Mouse (Mus musculus) liver, embryonic 14.5 days (tissue): ENCODE measurements around the gene Uqcr11. TPM values are rescaled to one million over a fixed set of nuclear protein-coding genes. Genes with fewer than 3 reads are reported as not detected.

ENCODE experiments used
- ATAC-seq: fragments of 200-750 bp; cut with Nextera tagmentation; 2 replicates; pipeline ENCODE4 v1.8.0; 2017; ENCODE audit warnings: moderate number of reproducible peaks, mild to moderate bottlenecking, moderate library complexity; ENCODE audit not compliant: insufficient read depth
- DNase-seq, 3 experiments: peaks; one replicate each; pipeline ENCODE4 v3.0.0-alpha.2; 2012 to 2013; ENCODE audit warnings: low read depth in 3 of 3, low spot score in 3 of 3
- H3K27ac ChIP-seq: fragments of 300-500 bp; sonication (generic); 2 replicates; pipeline ENCODE4 v1.5.1; 2014; ENCODE audit warnings: moderate library complexity, mild to moderate bottlenecking, control low read depth, inconsistent platforms
- H3K27me3 ChIP-seq: fragments of 300-500 bp; sonication (generic); 2 replicates; pipeline ENCODE4 v1.6.1; 2014; ENCODE audit warnings: mild to moderate bottlenecking, low read length, moderate library complexity; ENCODE audit not compliant: control insufficient read depth, insufficient read depth
- H3K36me3 ChIP-seq: fragments of 300-500 bp; sonication (generic); replicated peaks from 2 replicates; pipeline ENCODE4 v1.6.1; 2014; ENCODE audit warnings: low read depth; ENCODE audit not compliant: control insufficient read depth, insufficient read depth
- H3K4me1 ChIP-seq, 2 experiments: fragments of 200-500 bp in 1 of 2; fragments of 300-500 bp in 1 of 2; sonication (generic) in 1 of 2; replicated peaks; 2 replicates each; pipeline ENCODE4 v1.6.1; 2012 to 2014; ENCODE audit warnings: antibody characterized with exemption in 1 of 2, inconsistent platforms in 1 of 2, low read length in 1 of 2; ENCODE audit not compliant: control insufficient read depth in 2 of 2, insufficient read depth in 2 of 2
- H3K4me2 ChIP-seq: fragments of 300-500 bp; sonication (generic); 2 replicates; pipeline ENCODE4 v1.6.1; 2014; ENCODE audit warnings: low read depth, mild to moderate bottlenecking, control low read depth, moderate library complexity
- H3K4me3 ChIP-seq, 2 experiments: fragments of 200-500 bp in 1 of 2; fragments of 300-500 bp in 1 of 2; sonication (generic) in 1 of 2; 2 replicates each; pipeline ENCODE4 v1.5.1; 2012 to 2014; ENCODE audit warnings: low read depth in 2 of 2, low read length in 2 of 2, mild to moderate bottlenecking in 2 of 2, control low read depth in 1 of 2, inconsistent platforms in 1 of 2, moderate library complexity in 1 of 2; ENCODE audit not compliant: insufficient read depth in 1 of 2
- H3K9ac ChIP-seq: fragments of 300-500 bp; sonication (generic); replicated peaks from 2 replicates; pipeline ENCODE4 v1.6.1; 2014; ENCODE audit warnings: mild to moderate bottlenecking, control low read depth, moderate library complexity
- H3K9me3 ChIP-seq: fragments of 300-500 bp; sonication (generic); 2 replicates; pipeline ENCODE4 v1.6.1; 2016; ENCODE audit warnings: low read length, mixed read lengths; ENCODE audit not compliant: control insufficient read depth
- CTCF ChIP-seq: IDR thresholded peaks from 2 replicates; pipeline ENCODE4 v1.5.1; 2016; ENCODE audit warnings: antibody characterized with exemption, low read depth, control low read depth
- EP300 ChIP-seq: IDR thresholded peaks from 2 replicates; pipeline ENCODE4 v1.6.1; 2016; ENCODE audit warnings: antibody characterized with exemption, low read depth
- WGBS: fragments of 180-500 bp; shearing (Covaris S2); extraction: QIAGEN DNeasy Blood & Tissue Kit; methylation state at CpG from one replicate; pipeline ENCODE4 v1.1.7; 2014; ENCODE audit not compliant: insufficient replicate concordance; 5-methylcytosine and 5-hydroxymethylcytosine counted together
- polyA plus RNA-seq, 2 experiments: library from polyadenylated mRNA; depleted of rRNA in 1 of 2; stranded (reverse) in 1 of 2; unstranded in 1 of 2; fragments of >200 nt; fragmentation: Nextera tagmentation in 1 of 2; extraction: Ambion mirVana in 1 of 2; gene quantifications; 2 replicates each; pipeline versions ENCODE4 v1.2.1 to v1.2.3; 2012 to 2014

Gene Uqcr11
- polyA plus RNA-seq, 2 experiments: 571 to 729 TPM

GRCm38 (mm10) chr10:80441598-80441997, 35.0 kb upstream of the Uqcr11 start:
- Histone ChIP-seq H3K9me3 (no peaks in the 10 kb centered on the region), H3K4me3 (no peak overlapping the region), H3K27me3 (no peaks in the 10 kb centered on the region), H3K9ac (no peak overlapping the region), H3K27ac (no peak overlapping the region), H3K4me1 (peaks cover 4 to 8% of the 10 kb centered on the region in 2 experiments; a peak in 3 of 4 replicates), H3K36me3 (no peaks in the 10 kb centered on the region), H3K4me2 (no peak overlapping the region)
- DNase-seq (no peak), ATAC-seq (no peak)
- TF ChIP-seq EP300: no peak
- TF ChIP-seq CTCF: peak; percentile 27; the same call in 1 of the 2 replicates
- WGBS: 54% methylated on average over 8 of the region's 8 CpGs

DNA sequence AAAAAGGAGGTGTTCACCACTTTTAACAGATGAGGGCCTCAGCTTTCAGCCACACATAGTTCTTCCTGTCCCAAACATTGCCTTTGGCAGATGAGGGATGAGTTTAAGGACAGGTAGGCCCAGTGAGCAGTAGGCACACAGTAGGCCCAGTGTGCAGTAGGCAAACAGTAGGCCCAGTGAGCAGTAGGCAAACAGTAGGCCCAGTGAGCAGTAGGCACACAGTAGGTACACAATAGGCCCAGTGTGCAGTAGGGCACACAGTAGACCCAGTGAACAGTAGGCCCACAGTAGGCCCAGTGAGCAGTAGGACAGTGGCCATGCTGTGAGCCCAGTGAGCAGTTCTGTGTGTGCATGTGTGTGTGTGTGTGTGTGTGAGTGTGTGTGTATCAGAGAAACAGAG, 33.4 kb upstream of the Uqcr11 start:
- Histone ChIP-seq H3K4me1 (peaks cover 19 to 20% of the 10 kb centered on the region in 2 experiments), H3K36me3 (no peaks in the 10 kb centered on the region), H3K4me3 (no peak overlapping the region), H3K27me3 (no peaks in the 10 kb centered on the region), H3K27ac (no peak overlapping the region), H3K9me3 (no peaks in the 10 kb centered on the region), H3K4me2 (no peak overlapping the region), H3K9ac (no peak overlapping the region)
- DNase-seq: no peak
- no peak for TF ChIP-seq CTCF
- TF ChIP-seq EP300: no peak
- ATAC-seq: no peak

DNA sequence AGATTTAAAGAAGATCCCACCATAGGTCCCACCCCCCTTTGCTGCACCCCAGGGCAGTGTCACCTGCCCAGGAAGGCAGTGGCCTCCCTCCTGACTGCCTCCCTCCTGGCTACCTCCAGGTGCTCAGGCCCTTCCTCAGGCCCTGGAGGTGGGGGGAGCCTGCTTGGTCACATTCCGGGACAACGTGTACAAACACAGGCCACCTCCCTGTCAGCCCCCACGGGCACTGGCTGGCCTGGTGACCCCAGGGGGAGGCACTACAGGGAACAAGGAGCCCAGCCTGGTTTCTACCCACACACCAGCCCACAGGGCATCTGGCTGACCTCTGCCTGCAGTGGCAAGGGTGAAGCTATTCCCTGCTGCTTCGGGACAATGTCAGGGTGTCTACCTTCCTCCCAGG, 31.3 kb upstream of the Uqcr11 start:
- Histone ChIP-seq H3K9me3 (no peaks in the 10 kb centered on the region), H3K9ac (no peak overlapping the region), H3K36me3 (no peaks in the 10 kb centered on the region), H3K4me3 (no peak overlapping the region), H3K27me3 (no peaks in the 10 kb centered on the region), H3K4me1 (peaks cover 25% of the 10 kb centered on the region in 2 experiments), H3K27ac (no peak overlapping the region), H3K4me2 (no peak overlapping the region)
- TF ChIP-seq CTCF: no peak
- no peak for TF ChIP-seq EP300
- no peak for ATAC-seq
- no peak for DNase-seq
- 51% methylated on average over 4 of the region's 4 CpGs for WGBS

- DNase-seq: no peak
Observed at GRCm38 (mm10) chr10:80436276-80436675, 29.6 kb upstream of the Uqcr11 start.

GRCm38 (mm10) chr10:80435764-80436163, 29.1 kb upstream of the Uqcr11 start:
- Histone ChIP-seq H3K9me3 (no peaks in the 10 kb centered on the region), H3K4me2 (peak overlapping the region; percentile 41), H3K27ac (peak overlapping the region; percentile 94), H3K9ac (peak overlapping the region; percentile 54), H3K36me3 (peaks cover under 1% of the 10 kb centered on the region), H3K4me3 (no peak overlapping the region), H3K4me1 (peaks cover 34 to 37% of the 10 kb centered on the region in 2 experiments), H3K27me3 (no peaks in the 10 kb centered on the region)
- 23% methylated on average over 7 of the region's 7 CpGs for WGBS
- DNase-seq (peak in 2 of 3 experiments; percentile 52 to 66), ATAC-seq (peak; percentile 11)
- no peak for TF ChIP-seq CTCF
- no peak for TF ChIP-seq EP300

More at GRCm38 (mm10) chr10:80436276-80436675, 29.6 kb upstream of the Uqcr11 start:
- Histone ChIP-seq H3K4me3 (no peak overlapping the region), H3K27me3 (no peaks in the 10 kb centered on the region), H3K36me3 (no peaks in the 10 kb centered on the region), H3K4me1 (peaks cover 34 to 35% of the 10 kb centered on the region in 2 experiments), H3K27ac (peak overlapping the region; percentile 94), H3K9ac (peak overlapping the region; percentile 54), H3K4me2 (peak overlapping the region; percentile 41), H3K9me3 (no peaks in the 10 kb centered on the region)
- WGBS: 18% methylated on average over 9 of the region's 9 CpGs
- ATAC-seq: no peak
- no peak for TF ChIP-seq EP300
- no peak for TF ChIP-seq CTCF
